Mouse (Mus musculus) liver, adult 2 months (tissue): ENCODE data around the gene Dpp6.

Experiments
- CTCF ChIP-seq: fragments of 200-500 bp; IDR thresholded peaks from 2 replicates; pipeline ENCODE4 v1.5.1; 2011; ENCODE audit warnings: low read depth, low read length, control low read depth
- POLR2A ChIP-seq: fragments of 200-500 bp; IDR thresholded peaks from 2 replicates; pipeline ENCODE4 v1.6.1; 2011; ENCODE audit warnings: low read length, control low read depth; ENCODE audit not compliant: insufficient read depth; ENCODE audit errors: extremely low read depth

DNA sequence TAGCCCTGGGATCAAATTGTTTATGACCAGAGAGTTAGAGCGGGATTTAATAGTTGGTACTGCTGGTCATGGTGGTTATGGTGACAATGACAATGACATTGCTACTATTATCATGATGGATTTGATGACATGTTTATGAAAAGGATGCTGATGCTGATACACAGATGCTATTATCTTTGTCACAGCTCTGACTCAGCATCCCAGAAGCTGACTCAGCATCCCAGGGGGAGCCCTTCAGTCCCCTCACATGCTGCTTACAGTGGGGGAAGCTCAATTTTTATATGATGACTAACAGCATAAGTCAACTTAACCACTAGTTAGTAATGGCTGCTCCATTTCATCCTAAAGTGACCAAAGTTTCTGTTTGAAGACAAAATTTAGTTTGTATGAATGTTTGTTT, 862.1 kb downstream of the Dpp6 start:
- TF ChIP-seq CTCF (no peak), POLR2A (no peak)
